Mouse (Mus musculus) midbrain, embryonic 16.5 days (tissue): ENCODE measurements at regions not wholly inside any gene's neighbourhood (a gene's known extent, or its start where the extent isn't known, plus 50 kb on each side); places are given as distances from the start of the nearest gene placed in this dataset.

Source experiments
- ATAC-seq: fragments of 200-750 bp; cut with Nextera tagmentation; 2 replicates; pipeline ENCODE4 v1.8.0; 2017; ENCODE audit warnings: moderate TSS enrichment
- H3K27ac ChIP-seq: fragments of 300-500 bp; sonication (generic); 2 replicates; pipeline ENCODE4 v1.5.1; 2014; ENCODE audit warnings: mild to moderate bottlenecking, low read length, mixed read lengths
- H3K27me3 ChIP-seq: fragments of 300-500 bp; sonication (generic); 2 replicates; pipeline ENCODE4 v1.6.1; 2014; ENCODE audit warnings: low read depth, low read length, mixed read lengths; ENCODE audit not compliant: control insufficient read depth, insufficient read depth
- H3K36me3 ChIP-seq: fragments of 300-500 bp; sonication (generic); 2 replicates; pipeline ENCODE4 v1.6.1; 2014; ENCODE audit warnings: mild to moderate bottlenecking, low read length, moderate library complexity, mixed read lengths; ENCODE audit not compliant: control insufficient read depth, insufficient read depth
- H3K4me1 ChIP-seq: fragments of 300-500 bp; sonication (generic); 2 replicates; pipeline ENCODE4 v1.6.1; 2014; ENCODE audit warnings: mild to moderate bottlenecking, low read length, mixed read lengths; ENCODE audit not compliant: control insufficient read depth, insufficient read depth
- H3K4me2 ChIP-seq: fragments of 300-500 bp; sonication (generic); 2 replicates; pipeline ENCODE4 v1.6.1; 2014; ENCODE audit warnings: mild to moderate bottlenecking, low read length, mixed read lengths
- H3K4me3 ChIP-seq: fragments of 300-500 bp; sonication (generic); 2 replicates; pipeline ENCODE4 v1.5.1; 2014; ENCODE audit warnings: low read depth, mild to moderate bottlenecking, low read length, moderate library complexity, mixed read lengths
- H3K9ac ChIP-seq: fragments of 300-500 bp; sonication (generic); 2 replicates; pipeline ENCODE4 v1.6.1; 2014; ENCODE audit warnings: low read depth, low read length, mixed read lengths
- H3K9me3 ChIP-seq: fragments of 300-500 bp; sonication (generic); replicated peaks from 2 replicates; pipeline ENCODE4 v1.6.1; 2014; ENCODE audit warnings: mild to moderate bottlenecking, low read length, mixed read lengths; ENCODE audit not compliant: control insufficient read depth, poor library complexity, severe bottlenecking
- WGBS: fragments of 180-500 bp; shearing (Covaris S2); extraction: QIAGEN DNeasy Blood & Tissue Kit; methylation state at CpG from one replicate; pipeline ENCODE4 v1.1.7; 2014; 5-methylcytosine and 5-hydroxymethylcytosine counted together

GRCm38 (mm10) chr13:99737271-99737670 lies 163.6 kb downstream of the Cartpt start:
- no peaks in the 10 kb centered on the region for H3K9me3 ChIP-seq
- H3K36me3 ChIP-seq, result no peaks in the 10 kb centered on the region
- H3K4me1 ChIP-seq, result 0 out of 2 replicates have a peak, but pooled peaks cover 2% of the 10 kb centered on the region
- H3K27ac ChIP-seq, result no peak overlapping the region
- no peak overlapping the region for H3K4me2 ChIP-seq
- no peak overlapping the region for H3K9ac ChIP-seq
- ATAC-seq, result 0 out of 2 replicates have a peak, but pooled peaks have one; percentile 39
- H3K27me3 ChIP-seq, result no peaks in the 10 kb centered on the region
- no peak overlapping the region for H3K4me3 ChIP-seq
- 36% methylated on average over 3 of the region's 3 CpGs for WGBS

DNA sequence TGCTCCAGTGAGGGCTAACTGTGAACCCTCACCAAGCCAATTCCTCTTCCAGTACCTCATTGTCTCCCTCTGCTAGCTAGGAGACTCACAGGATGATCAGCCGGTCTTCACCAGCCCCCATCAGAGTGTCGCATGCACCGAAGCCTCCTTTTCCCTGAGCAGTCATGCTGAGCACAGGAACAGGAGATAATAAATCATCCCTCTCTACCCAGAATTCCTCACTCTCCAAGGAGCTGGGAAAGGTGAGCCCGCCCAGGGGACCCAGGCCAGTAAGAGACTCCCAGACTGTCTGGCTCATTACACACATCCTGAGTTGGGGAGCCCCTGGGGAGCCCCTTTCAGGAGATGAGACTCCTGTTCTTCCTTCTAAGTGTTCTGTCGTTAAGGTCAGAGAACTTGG lies 171.7 kb downstream of the Cartpt start:
- H3K4me3 ChIP-seq, result no peak overlapping the region
- no peak for ATAC-seq
- WGBS, result 58% methylated on average over 5 of the region's 5 CpGs

GRCm38 (mm10) chr13:99724245-99724644 lies 176.6 kb downstream of the Cartpt start:
- 37% methylated on average over 7 of the region's 7 CpGs for WGBS
- H3K27me3 ChIP-seq, result no peaks in the 10 kb centered on the region
- no peaks in the 10 kb centered on the region for H3K36me3 ChIP-seq
- H3K4me3 ChIP-seq, result no peak overlapping the region
- no peak overlapping the region for H3K9ac ChIP-seq
- peak overlapping the region; percentile 17; the same call in 1 of the 2 replicates for H3K4me2 ChIP-seq
- no peaks in the 10 kb centered on the region for H3K9me3 ChIP-seq
- ATAC-seq, result peak; percentile 59; the same call in 1 of the 2 replicates
- H3K27ac ChIP-seq, result 0 out of 2 replicates have a peak overlapping the region, but pooled peaks have one; percentile 55
- H3K4me1 ChIP-seq, result peaks cover 16% of the 10 kb centered on the region; the same call in 1 of the 2 replicates

More for the DNA sequence above, 171.7 kb downstream of the Cartpt start:
- H3K4me2 ChIP-seq, result no peak overlapping the region
- no peak overlapping the region for H3K9ac ChIP-seq
- H3K4me1 ChIP-seq, result peaks cover 7% of the 10 kb centered on the region; the same call in 1 of the 2 replicates
- no peaks in the 10 kb centered on the region for H3K27me3 ChIP-seq
- no peak overlapping the region for H3K27ac ChIP-seq
- no peaks in the 10 kb centered on the region for H3K9me3 ChIP-seq
- no peaks in the 10 kb centered on the region for H3K36me3 ChIP-seq

DNA sequence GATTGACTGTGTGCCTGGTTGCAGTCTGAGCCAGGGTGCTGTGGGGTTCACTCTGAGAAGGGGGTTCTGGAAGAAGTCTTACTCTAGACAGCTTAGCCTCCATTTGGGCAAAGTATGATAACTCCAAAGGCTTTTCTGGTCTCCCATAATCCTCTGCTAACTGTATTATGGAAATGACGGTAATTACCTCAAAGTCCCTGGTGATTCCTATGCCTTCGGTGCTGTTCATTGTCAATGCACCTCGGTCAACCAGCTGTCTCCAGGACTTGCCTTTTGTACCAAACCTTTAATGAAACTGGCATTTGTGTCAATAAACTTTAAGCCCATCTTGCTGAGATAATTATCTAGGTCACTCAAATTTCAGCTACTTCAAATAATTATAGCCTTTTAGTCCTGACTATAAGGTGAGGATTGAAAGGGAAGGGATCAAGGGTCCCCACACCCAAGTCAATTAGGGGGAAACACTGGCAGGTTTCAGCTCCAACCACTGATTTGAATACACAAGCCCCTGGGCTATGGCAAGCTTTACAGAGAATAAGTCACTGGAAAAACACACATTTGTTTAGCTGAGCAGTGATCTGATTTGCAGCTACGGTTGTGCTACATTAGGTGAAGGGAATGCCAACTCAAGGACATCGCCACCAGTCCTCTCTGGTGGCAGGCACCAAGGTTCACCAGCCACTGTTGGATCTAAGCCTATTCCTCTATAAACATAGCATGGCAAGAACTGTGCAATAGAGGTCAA lies 177.5 kb downstream of the Cartpt start:
- no peaks in the 10 kb centered on the region for H3K27me3 ChIP-seq
- no peak overlapping the region for H3K4me3 ChIP-seq
- H3K36me3 ChIP-seq, result no peaks in the 10 kb centered on the region
- WGBS, result 30% methylated on average over 5 of the region's 5 CpGs
- H3K4me2 ChIP-seq, result no peak overlapping the region
- H3K4me1 ChIP-seq, result peaks cover 16% of the 10 kb centered on the region; the same call in 1 of the 2 replicates
- no peaks in the 10 kb centered on the region for H3K9me3 ChIP-seq
- ATAC-seq, result peak; percentile 54; the same call in 1 of the 2 replicates
- H3K27ac ChIP-seq, result peak overlapping the region; percentile 17; the same call in 1 of the 2 replicates
- H3K9ac ChIP-seq, result no peak overlapping the region

GRCm38 (mm10) chr13:99720566-99720965 lies 180.3 kb downstream of the Cartpt start:
- Histone ChIP-seq H3K4me2 (no peak overlapping the region), H3K4me3 (no peak overlapping the region), H3K9ac (no peak overlapping the region), H3K36me3 (no peaks in the 10 kb centered on the region), H3K4me1 (peaks cover 16% of the 10 kb centered on the region; the same call in 1 of the 2 replicates), H3K27me3 (no peaks in the 10 kb centered on the region), H3K9me3 (no peaks in the 10 kb centered on the region), H3K27ac (no peak overlapping the region)
- no peak for ATAC-seq
- 90% methylated on average over 3 of the region's 3 CpGs for WGBS

DNA sequence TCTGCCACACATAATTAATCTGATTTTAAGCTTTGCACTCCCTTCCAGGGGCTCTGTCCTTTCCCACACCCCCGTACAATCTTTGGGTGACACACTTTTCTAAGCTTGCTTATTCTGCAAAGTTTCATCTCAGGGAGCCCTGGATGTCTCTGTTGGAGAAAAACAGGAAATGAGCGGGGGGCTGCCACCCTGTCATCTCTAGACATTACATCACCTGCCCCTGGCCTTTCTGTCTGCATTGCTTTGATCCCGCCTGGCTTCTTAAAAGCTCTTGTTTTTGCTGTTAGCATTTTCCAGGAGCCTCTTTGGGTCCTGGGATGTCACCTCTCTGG lies 180.2 kb upstream of the Map1b start:
- 44% methylated on average over 3 of the region's 3 CpGs for WGBS
- H3K36me3 ChIP-seq, result no peaks in the 10 kb centered on the region
- peaks cover 9% of the 10 kb centered on the region; the same call in 1 of the 2 replicates for H3K4me1 ChIP-seq
- peak; percentile 45; the same call in 1 of the 2 replicates for ATAC-seq
- H3K9ac ChIP-seq, result no peak overlapping the region
- H3K4me3 ChIP-seq, result no peak overlapping the region
- H3K4me2 ChIP-seq, result no peak overlapping the region
- H3K27me3 ChIP-seq, result no peaks in the 10 kb centered on the region
- H3K9me3 ChIP-seq, result no peaks in the 10 kb centered on the region
- H3K27ac ChIP-seq, result peak overlapping the region; percentile 55; the same call in 1 of the 2 replicates

DNA sequence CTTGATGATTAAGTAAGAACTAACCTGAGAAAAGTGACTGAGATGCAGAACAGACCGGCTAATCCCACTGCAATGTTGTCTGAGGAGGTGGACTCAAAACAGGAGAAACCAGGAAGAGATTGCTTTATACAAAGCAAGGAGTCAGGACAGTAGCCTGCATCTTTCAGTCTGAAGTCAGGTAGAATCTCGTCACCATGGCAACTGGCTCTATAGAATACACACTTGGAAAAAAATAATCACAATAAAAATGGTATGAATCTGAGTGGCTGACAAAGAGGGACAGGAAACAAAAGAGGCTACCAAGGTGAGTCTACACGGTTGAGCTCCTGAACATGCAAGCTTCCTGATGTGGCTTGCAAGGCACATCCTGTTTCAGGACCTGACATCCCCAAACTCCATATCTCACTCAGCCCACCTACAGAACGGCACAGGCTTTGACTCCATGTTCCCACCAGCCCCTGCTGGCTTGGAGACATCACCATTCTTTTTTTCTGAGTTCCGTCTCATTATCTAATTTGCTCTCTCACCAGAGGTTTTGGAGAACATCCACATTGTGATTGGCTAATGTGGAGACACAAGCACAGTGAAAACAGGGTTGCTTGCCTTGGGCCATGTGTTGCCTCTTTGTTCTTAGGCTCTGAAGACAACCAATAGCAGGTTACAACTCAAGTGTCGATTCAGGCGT lies 179.7 kb upstream of the Map1b start:
- peak; percentile 84 for ATAC-seq
- H3K4me1 ChIP-seq, result peaks cover 9% of the 10 kb centered on the region; the same call in 1 of the 2 replicates
- H3K36me3 ChIP-seq, result no peaks in the 10 kb centered on the region
- H3K9ac ChIP-seq, result no peak overlapping the region
- H3K27ac ChIP-seq, result peak overlapping the region; percentile 55
- H3K4me2 ChIP-seq, result no peak overlapping the region
- WGBS, result 50% methylated on average over 7 of the region's 7 CpGs
- H3K9me3 ChIP-seq, result no peaks in the 10 kb centered on the region
- H3K4me3 ChIP-seq, result no peak overlapping the region
- no peaks in the 10 kb centered on the region for H3K27me3 ChIP-seq

DNA sequence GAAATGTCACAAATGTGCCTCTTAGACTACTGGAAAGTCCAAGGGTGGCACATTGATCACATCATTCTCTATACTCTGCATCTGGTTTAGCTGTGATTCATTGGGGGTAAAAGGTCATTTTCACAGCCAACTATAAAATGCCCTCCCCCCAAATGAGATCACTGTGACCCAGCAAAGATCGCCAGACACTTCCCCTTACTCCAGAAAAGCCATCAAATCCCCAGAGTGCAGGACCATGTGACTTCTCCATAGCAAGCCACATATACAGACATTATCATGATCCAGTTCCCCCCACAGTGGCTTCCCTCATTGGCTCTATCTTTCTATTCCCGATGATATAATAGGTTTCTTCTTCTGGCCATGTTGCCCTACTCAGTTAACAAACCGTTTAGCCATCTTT lies 163.6 kb upstream of the Map1b start:
- H3K4me1 ChIP-seq, result peaks cover 5% of the 10 kb centered on the region; the same call in 1 of the 2 replicates
- H3K4me2 ChIP-seq, result no peak overlapping the region
- H3K27me3 ChIP-seq, result no peaks in the 10 kb centered on the region
- H3K36me3 ChIP-seq, result no peaks in the 10 kb centered on the region
- no peak overlapping the region for H3K4me3 ChIP-seq
- H3K9me3 ChIP-seq, result no peaks in the 10 kb centered on the region; the same call in 1 of the 2 replicates
- H3K27ac ChIP-seq, result 0 out of 2 replicates have a peak overlapping the region, but pooled peaks have one; percentile 26
- no peak for ATAC-seq
- 87% methylated on average over 3 of the region's 3 CpGs for WGBS
- no peak overlapping the region for H3K9ac ChIP-seq

DNA sequence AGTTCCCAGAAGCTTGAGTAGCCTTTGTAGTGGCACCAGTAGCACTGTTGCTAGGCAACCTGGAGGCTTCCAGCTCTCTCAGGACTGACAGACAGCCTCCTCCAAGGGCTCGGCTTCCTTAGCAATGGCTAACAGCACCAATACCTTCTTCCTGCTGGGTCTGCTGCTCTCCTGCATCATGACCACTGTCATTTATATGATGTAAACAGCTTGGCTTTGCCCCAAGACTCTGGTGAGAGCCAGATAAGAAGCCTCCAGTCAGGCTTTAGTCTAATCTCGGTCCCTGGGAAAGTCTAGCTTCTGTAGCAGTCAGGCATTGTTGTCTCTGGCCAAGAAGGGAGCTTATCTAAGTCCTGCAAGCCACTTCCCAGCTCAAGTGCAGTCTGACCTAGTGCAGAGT lies 163.1 kb upstream of the Map1b start:
- no peaks in the 10 kb centered on the region for H3K27me3 ChIP-seq
- peaks cover 5% of the 10 kb centered on the region; the same call in 1 of the 2 replicates for H3K4me1 ChIP-seq
- H3K4me3 ChIP-seq, result no peak overlapping the region
- H3K4me2 ChIP-seq, result no peak overlapping the region
- no peaks in the 10 kb centered on the region; the same call in 1 of the 2 replicates for H3K9me3 ChIP-seq
- no peak overlapping the region for H3K9ac ChIP-seq
- 0 out of 2 replicates have a peak overlapping the region, but pooled peaks have one; percentile 26 for H3K27ac ChIP-seq
- H3K36me3 ChIP-seq, result no peaks in the 10 kb centered on the region
- 18% methylated on average over 2 of the region's 2 CpGs for WGBS
- peak; percentile 54 for ATAC-seq
